Mouse (Mus musculus): Measurements from ENCODE around the gene Dlx1.
A peak's percentile ranks its signal among the peaks of the same experiment; 100 is the strongest.

The Dlx1 gene

DNA sequence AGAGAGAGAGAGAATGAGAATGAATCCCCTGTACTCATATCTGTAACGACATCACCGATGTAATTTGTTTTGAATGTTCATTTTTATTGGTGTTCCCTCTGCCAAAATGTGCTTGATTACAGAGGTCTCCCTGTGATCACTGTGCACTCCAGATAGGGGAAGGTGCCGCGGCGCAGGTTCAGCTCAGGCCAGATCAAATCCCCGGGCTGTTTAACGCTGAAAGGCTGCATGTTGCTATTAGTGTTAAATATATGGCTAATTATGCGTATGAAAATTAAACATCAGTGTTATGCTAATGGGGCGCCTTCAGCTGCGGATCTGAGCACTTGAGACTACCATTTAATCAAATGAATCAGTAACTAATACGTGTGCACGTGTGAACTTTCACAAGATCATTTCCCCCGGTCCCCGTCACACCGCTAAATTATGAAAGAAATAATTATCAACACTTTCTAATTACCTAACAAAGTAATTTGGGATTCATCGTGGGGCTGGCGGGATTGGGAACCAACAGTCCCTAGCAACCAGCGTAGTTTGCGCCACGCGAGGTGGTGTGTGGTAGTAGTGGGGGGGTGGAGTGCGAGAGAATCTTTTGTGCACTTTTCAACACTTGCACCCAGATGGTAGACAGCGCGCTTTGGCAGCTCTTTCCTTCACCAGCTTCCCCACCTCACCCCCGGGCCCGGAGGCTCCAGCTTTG lies at the start of gene Dlx1:
TSS of gene Dlx1 (plus strand) at position 100 of the 700 bp plus-strand sequence.
- no peak for DNase-seq (ENCODE audit: low read depth in 1 of 2, low spot score in 2 of 2)

DNA sequence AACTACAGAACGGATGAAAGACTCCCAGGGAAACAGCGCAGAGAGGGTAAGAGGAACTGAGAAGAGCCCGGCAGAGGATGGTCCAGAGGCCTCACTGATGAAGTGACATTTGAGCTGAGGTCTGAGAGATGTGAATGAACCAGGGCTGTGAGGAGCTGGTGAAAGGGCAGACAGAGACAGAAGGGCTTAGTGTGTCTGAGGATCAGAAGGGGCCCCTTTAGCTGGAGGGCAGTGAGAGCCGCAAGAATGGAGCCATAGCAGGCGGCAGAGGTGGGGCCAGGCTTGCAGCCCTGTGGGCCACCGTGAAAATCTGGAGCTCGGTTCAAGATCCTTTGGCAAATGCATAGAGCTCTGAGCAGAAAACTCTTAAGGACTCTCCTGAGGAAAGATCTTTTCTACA lies 48.0 kb upstream of the Dlx1 start:
- no peak for DNase-seq (ENCODE audit: low read depth in 1 of 2, low spot score in 2 of 2)

DNA sequence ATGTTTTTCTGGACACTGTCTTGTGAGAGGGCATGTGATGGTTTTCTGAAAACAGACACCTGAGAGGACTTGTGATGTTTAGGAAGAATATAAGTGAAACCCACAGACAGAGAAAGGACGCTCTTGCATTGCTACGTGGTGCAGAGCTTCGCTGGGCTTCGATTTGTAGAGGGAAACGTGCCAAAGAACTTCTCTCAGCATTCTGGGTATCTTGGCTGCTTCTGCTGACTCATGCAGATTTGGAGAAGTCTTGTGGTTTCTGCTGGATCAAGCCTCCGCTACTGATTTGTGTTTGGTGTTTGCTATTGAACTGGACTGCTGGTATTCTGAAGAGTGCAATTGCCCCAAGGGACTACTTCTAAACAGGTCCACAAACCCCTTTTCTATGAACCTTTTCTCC lies 46.1 kb upstream of the Dlx1 start:
- DNase-seq (ENCODE audit: low read depth in 1 of 2, low spot score in 2 of 2): no peak

- DNase-seq (ENCODE audit: low read depth in 1 of 2, low spot score in 2 of 2): no peak
Observed at GRCm38 (mm10) chr2:71483046-71483716, 44.7 kb upstream of the Dlx1 start.

- DNase-seq (ENCODE audit: low read depth in 1 of 2, low spot score in 2 of 2): no peak
Observed at GRCm38 (mm10) chr2:71483717-71484066, 44.2 kb upstream of the Dlx1 start.

DNA sequence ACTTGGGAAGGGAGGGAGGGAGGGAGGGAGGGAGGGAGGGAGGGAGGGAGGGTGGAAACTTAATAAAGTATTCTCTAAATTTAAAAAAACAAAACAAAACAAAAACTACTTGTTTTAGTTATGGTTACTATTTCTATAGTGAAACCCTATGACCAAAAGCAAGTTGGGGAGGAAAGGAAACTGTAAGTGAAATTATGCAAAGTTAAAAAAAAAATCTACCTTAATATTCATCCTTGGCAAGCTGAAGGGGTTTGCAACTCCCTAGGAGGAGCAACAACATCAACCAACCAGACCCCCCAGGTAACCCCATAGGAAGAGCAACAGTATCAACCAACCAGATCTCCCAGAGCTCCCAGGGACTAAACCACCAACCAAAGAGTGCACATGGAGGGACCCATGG lies 36.6 kb upstream of the Dlx1 start:
- DNase-seq (ENCODE audit: low read depth in 1 of 2, low spot score in 2 of 2): no peak

DNA sequence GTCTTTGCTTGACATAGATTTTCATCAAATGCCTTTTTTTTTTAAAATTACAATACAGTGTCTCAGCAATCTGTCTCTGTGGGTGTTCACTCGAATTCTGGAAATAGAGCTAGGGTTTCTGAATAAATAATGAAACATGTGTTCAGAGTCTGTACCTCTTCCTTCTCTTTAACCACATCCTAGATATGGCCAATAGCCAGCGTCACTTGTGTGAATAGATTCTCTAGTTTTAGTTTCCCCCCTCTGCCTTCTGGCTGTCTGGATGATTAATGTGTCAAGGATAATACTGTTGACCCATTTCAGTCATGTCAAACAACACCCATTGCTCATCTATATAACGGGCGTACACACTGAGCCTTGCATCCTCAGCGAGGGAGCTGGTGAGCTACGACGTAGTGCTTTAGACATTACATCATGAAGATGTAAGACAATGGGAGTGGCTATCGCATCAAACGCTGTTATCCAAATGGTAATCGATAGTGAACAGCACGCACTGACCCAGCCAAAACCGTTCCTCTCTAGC lies 34.7 kb upstream of the Dlx1 start:
- no peak for DNase-seq (ENCODE audit: low read depth in 1 of 2, low spot score in 2 of 2)

- DNase-seq (ENCODE audit: low read depth in 1 of 2, low spot score in 2 of 2): no peak
Observed at GRCm38 (mm10) chr2:71494503-71494902, 33.4 kb upstream of the Dlx1 start.

GRCm38 (mm10) chr2:71494971-71495370 lies 32.9 kb upstream of the Dlx1 start:
- no peak for DNase-seq (ENCODE audit: low read depth in 1 of 2, low spot score in 2 of 2)

DNA sequence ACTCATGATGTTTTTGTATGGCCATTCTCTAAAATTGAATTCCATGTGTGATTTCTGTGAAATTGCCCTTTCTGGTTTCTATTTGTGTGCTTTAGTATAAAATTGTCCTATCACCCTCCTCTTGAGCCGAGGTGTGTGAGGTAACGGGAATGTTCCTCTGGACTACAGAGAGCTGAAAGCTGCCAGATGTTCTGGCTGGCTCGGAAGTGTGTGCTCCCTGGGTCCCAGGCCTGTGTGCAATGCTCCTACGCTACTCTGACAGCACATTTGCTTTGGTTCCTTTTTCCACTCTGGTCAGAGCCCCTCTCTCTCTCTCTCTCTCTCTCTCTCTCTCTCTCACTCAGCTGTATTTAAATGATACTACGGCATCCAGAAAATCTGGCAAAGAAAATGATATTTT lies 30.7 kb upstream of the Dlx1 start:
- DNase-seq (ENCODE audit: low read depth in 1 of 2, low spot score in 2 of 2): no peak

DNA sequence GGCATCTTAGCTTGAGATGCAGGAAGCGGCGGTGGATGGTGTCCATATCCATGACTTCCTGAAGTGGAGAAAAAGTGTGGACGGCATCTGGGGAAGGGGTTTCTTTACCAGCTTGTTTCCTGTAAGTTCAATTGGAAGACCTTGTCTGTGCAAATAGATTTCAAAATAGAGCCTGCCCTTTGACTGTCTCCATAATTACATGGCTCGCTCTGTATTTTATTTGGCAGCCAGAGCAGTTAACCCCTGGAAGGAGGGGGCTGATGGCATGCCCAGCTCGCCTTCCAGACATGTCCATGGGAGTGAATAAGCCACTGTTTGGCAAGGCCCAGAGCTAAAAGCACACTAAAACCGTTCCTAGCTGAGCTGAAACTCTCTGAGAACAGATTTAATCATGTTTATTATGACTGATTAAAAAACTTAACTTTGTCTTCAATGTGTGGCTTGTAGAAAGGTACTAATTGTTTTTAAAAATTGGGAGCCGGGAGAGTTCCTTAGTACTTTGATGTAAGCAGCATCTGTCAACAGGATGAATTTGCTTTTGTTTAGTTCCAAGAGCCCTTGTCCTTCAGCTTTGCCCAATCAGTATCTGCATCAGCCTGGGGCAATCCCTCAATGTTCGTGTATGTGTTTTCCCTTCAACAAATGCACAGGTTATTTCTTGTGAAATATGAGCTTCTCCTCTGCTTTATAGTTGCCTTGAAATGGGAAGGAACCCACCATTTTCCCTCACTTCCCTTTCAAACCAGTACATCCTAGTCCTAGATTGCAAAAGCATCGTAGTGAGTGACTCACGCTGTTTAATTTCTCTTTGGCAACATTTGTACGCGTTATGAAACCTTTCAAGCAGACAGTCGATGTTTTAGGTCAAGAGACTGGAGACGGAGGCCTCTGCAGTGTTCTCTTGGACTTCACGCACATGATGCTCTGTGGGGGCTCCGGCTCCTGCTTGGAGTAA lies 28.4 kb upstream of the Dlx1 start:
- peak; percentile 32 to 66 for DNase-seq (ENCODE audit: low read depth in 1 of 2, low spot score in 2 of 2)

DNA sequence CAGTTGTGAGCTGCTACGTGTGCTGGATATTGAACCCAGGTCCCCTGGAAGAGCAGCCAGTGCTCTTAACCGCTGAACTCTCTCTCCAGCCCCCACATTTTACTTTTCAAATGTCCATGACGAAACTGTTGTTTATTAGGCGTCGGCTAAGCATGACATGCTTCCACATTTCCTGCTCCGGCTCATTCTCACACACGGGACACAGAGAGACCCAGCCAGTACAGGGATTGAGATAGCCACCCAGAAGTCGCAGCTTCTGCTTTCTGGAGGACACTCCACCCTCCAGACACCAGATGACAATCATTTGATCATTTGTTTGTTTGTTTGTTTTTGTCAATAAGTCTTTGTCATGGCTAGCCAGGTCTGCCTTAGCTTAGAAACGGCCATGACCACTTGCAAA lies 23.1 kb upstream of the Dlx1 start:
- no peak for DNase-seq (ENCODE audit: low read depth in 1 of 2, low spot score in 2 of 2)

GRCm38 (mm10) chr2:71511209-71511608 lies 16.7 kb upstream of the Dlx1 start:
- no peak for DNase-seq (ENCODE audit: low read depth in 1 of 2, low spot score in 2 of 2)

DNA sequence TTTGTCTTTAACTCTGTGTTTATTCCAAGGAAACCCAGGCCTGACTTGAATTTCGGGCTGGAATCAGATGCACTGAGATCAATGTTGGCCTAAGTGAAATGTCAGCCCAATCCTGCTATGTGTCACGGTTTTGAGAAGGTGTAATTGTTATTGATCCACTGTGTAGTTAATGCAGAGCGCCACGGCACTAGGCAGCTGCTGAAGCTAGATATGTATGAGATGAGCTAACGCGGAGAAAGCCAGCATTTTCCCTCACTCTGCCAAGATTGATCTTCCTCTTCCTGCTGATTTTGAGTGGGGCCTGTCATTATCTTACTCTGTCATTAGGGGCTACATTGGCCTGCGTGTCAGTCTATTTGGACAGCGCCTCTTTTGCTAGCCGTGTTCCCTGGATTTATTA lies 15.6 kb upstream of the Dlx1 start:
- no peak for DNase-seq (ENCODE audit: low read depth in 1 of 2, low spot score in 2 of 2)

DNA sequence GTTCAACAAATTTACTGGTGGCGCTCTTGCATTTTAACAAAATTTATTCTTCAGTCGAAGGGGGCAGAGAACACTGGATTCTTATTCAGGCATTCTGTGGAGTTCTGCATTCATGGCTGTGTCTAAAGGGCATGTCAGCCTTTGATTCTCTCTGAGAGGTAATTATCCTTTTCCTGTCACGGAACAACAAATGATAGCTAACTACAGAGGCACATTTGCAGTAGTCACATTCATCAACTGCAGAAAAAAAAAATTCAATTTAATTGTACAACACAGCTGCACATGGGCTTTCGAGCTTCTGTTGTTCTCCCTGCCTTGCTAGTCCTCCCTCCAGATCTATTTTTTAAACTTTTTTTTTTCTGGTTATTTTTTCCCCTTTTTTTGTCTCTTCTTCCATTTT lies 10.9 kb upstream of the Dlx1 start:
- DNase-seq (ENCODE audit: low read depth in 1 of 2, low spot score in 2 of 2): no peak

DNA sequence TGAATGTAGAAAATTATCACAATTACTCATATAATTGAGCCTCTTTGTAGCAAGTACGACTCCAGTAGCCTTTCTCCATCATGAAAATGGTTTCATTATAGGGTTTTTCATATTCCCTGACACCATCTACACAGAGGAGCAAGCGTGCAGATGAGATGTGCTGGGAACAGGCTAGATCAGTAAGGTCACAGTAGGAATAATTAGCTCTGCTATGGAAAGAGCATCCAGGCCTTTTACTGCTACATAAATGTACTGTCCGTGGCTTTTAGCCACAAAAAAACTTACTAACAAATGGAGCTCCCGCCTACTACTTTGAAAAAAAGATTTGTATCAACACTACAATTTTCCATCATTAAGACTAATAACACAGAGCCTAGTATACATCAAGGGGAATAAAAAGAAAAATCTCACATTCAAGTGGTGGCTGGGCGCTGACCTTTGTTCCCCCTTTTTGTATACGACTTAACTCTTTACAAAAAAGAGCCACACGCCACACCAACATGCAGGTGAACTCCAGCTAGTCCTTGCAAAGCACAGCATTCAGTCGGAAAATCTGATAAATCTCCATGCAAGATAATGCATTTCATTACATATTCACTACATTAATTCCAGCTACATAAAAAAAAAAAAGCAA lies 10.3 kb upstream of the Dlx1 start:
- no peak for DNase-seq (ENCODE audit: low read depth in 1 of 2, low spot score in 2 of 2)

- no peak for DNase-seq (ENCODE audit: low read depth in 1 of 2, low spot score in 2 of 2)
Observed at GRCm38 (mm10) chr2:71522871-71523270, 5.0 kb upstream of the Dlx1 start.

DNA sequence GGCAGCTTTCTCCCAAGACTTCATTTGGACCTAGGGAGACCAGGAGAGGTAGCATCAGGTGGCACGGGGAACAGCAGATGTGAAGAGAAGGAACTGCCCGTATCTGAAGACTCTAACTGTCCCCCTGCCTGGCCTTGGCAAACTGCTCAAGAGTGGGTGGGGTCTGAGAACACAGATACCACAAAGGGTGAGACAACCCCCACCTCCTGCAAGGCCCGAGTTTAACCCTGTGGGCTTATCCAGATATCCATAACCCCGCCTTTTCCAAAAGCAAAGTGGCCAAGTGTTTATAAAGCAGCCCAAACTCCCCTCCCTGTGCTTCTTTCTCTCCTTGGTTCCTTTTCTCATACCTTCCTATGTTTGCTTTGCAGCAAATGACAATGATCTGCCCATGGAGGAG lies 4.5 kb upstream of the Dlx1 start:
- DNase-seq (ENCODE audit: low read depth in 1 of 2, low spot score in 2 of 2): no peak

GRCm38 (mm10) chr2:71524763-71525162 lies 3.1 kb upstream of the Dlx1 start:
- DNase-seq (ENCODE audit: low read depth in 1 of 2, low spot score in 2 of 2): no peak

DNA sequence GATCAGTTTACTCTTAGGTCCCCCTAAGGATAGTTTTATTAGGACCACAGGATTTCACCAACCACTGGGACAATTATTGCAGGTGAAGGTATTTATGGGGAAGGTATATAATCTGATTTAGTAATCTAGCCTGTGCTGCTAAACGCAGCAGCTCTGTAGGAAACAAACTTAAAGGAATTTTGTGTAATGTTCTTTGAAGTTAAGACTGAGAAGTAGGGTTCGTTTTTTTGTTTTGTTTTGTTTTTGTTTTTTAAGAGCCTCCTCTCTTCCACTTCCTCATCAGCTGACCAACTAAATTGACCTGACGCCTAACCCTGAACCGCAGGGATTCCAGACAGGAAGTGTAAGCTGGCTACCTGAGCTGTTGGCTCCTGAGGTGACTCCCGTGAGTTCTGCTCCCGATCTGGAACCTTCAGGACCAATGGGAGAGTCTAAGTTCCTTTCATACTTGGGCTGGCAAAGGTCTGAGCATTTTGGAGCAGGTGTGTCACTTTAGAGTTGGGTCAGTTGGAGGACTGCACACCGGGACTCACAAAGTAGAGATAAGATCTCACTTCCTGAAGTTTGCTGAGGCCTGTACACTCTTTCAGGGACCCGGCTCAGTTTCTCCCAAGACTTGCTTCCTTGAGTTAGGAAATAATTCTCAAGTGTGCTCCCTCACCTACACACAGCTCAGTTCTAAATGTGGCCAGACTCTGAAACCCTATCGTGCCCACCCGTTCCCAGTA lies 1.2 kb upstream of the Dlx1 start:
- DNase-seq (ENCODE audit: low read depth in 1 of 2, low spot score in 2 of 2): no peak

Data from monocyte, adult 2 months (primary cell).